Mouse (Mus musculus): Measurements from ENCODE around the gene Lhfpl3.

GRCm38 (mm10) chr5:23035727-23036029 lies 289.8 kb downstream of the Lhfpl3 start:
- no peak for TF ChIP-seq CTCF (IDR thresholded peaks at IDR 0.05; ENCODE audit: borderline replicate concordance, insufficient read depth, low read length)
- no peak for TF ChIP-seq POLR2A (IDR thresholded peaks at IDR 0.05; ENCODE audit: low read depth, low read length)

All from embryonic fibroblast, embryonic 13.5 days (primary cell).